Mouse (Mus musculus) G1E-ER4 (cell line): ENCODE data around the gene Pcgf3. TPM values are rescaled to one million over a fixed set of nuclear protein-coding genes. Genes with fewer than 3 reads are reported as not detected.

Experiments
- GATA1 ChIP-seq: IDR thresholded peaks from one replicate; pipeline ENCODE4 v1.8.0; 2012; ENCODE audit warnings: low read length, inconsistent platforms
- polyA plus RNA-seq: library from polyadenylated mRNA; stranded (reverse); fragments of >175 nt; gene quantifications from 2 replicates; pipeline ENCODE4 v1.2.3, GENCODE M21; 2012

The Pcgf3 gene
- polyA plus RNA-seq, 1 experiment: 16.4 TPM

- no peak for TF ChIP-seq GATA1
These were observed 57.9 kb downstream of the Pcgf3 start for GRCm38 (mm10) chr5:108518951-108519350.

- no peak for TF ChIP-seq GATA1
These were observed 59.1 kb downstream of the Pcgf3 start for GRCm38 (mm10) chr5:108520153-108520552.

GRCm38 (mm10) chr5:108521016-108521415 lies 60.0 kb downstream of the Pcgf3 start:
- no peak for TF ChIP-seq GATA1

- TF ChIP-seq GATA1: no peak
These were observed 60.9 kb downstream of the Pcgf3 start for GRCm38 (mm10) chr5:108521896-108522295.

GRCm38 (mm10) chr5:108522597-108522996 lies 61.6 kb downstream of the Pcgf3 start:
- no peak for TF ChIP-seq GATA1

- no peak for TF ChIP-seq GATA1
These were observed 73.2 kb downstream of the Pcgf3 start for GRCm38 (mm10) chr5:108534188-108534587.

GRCm38 (mm10) chr5:108543516-108544291 lies 82.7 kb downstream of the Pcgf3 start:
- TF ChIP-seq GATA1: no peak

GRCm38 (mm10) chr5:108547636-108548035 lies 86.6 kb downstream of the Pcgf3 start:
- no peak for TF ChIP-seq GATA1

GRCm38 (mm10) chr5:108549137-108549488 lies 88.1 kb downstream of the Pcgf3 start:
- no peak for TF ChIP-seq GATA1

GRCm38 (mm10) chr5:108549489-108550206 lies 88.6 kb downstream of the Pcgf3 start, which contains the start of gene Cplx1:
Gene Cplx1, minus strand, starts transcription at chr5:108550024.
- no peak for TF ChIP-seq GATA1

GRCm38 (mm10) chr5:108550207-108550594 lies 89.2 kb downstream of the Pcgf3 start:
- no peak for TF ChIP-seq GATA1

- TF ChIP-seq GATA1: no peak
These were observed 93.0 kb downstream of the Pcgf3 start for GRCm38 (mm10) chr5:108554041-108554440.

Other genes starting within 250 kb of the Pcgf3 start
- gene Dr1, start 192.3 kb upstream of the Pcgf3 start, polyA plus RNA-seq: 41.2 and 49.1 TPM in 2 replicates
- 1.8 and 1.9 TPM in 2 replicates for gene Pigg, start 148.6 kb upstream of the Pcgf3 start, polyA plus RNA-seq
- gene Gm42517, start 93.3 kb upstream of the Pcgf3 start, polyA plus RNA-seq: not detected in 2 replicates
- gene Pde6b, start 72.8 kb upstream of the Pcgf3 start, polyA plus RNA-seq: not detected in 2 replicates
- gene Atp5k, start 26.8 kb upstream of the Pcgf3 start, polyA plus RNA-seq: 63.0 and 83.7 TPM in 2 replicates
- not detected in 2 replicates for gene Mfsd7a, start 12.3 kb upstream of the Pcgf3 start, polyA plus RNA-seq
- gene Cplx1, start 88.8 kb downstream of the Pcgf3 start, polyA plus RNA-seq: 0.09 and 0.13 TPM in 2 replicates
- gene Gak, start 168.5 kb downstream of the Pcgf3 start, polyA plus RNA-seq: 65.6 and 99.4 TPM in 2 replicates
- 2.1 and 4.4 TPM in 2 replicates for gene Tmem175, start 168.5 kb downstream of the Pcgf3 start, polyA plus RNA-seq
- 7.2 and 7.4 TPM in 2 replicates for gene Idua, start 199.1 kb downstream of the Pcgf3 start, polyA plus RNA-seq
- gene Dgkq, start 208.4 kb downstream of the Pcgf3 start, polyA plus RNA-seq: 4.2 and 5.0 TPM in 2 replicates
- gene Slc26a1, start 214.3 kb downstream of the Pcgf3 start, polyA plus RNA-seq: 0.89 and 1.4 TPM in 2 replicates
- gene Fgfrl1, start 231.2 kb downstream of the Pcgf3 start, polyA plus RNA-seq: 13.3 and 14.9 TPM in 2 replicates